Mouse (Mus musculus): ENCODE measurements around the gene Nr1h3. TPM values are rescaled to one million over a fixed set of nuclear protein-coding genes. Genes with fewer than 3 reads are reported as not detected.
"Not testable (repeated sequence)": the region's sequence is repeated elsewhere in the genome, so short reads cannot be mapped to it uniquely, and the experiment has no call there.

Nr1h3 gene
- 10 to 100 TPM; 22.1 to 56.8 TPM for total RNA-seq (2021)
- polyA plus RNA-seq (2012; rRNA removed): 44.2 and 62.7 TPM in 2 replicates
- long read RNA-seq, transcript Nr1h3-201 (10 exons, 1,802 nt): major isoform, 26 of 78 reads
- long read RNA-seq, transcript Nr1h3-202 (10 exons, 1,738 nt): minor isoform, 22 of 78 reads
- long read RNA-seq, partial matches to known transcripts: 10 of 78 reads
- long read RNA-seq, other reads (novel, unspliced or antisense): 17 of 78 reads

DNA sequence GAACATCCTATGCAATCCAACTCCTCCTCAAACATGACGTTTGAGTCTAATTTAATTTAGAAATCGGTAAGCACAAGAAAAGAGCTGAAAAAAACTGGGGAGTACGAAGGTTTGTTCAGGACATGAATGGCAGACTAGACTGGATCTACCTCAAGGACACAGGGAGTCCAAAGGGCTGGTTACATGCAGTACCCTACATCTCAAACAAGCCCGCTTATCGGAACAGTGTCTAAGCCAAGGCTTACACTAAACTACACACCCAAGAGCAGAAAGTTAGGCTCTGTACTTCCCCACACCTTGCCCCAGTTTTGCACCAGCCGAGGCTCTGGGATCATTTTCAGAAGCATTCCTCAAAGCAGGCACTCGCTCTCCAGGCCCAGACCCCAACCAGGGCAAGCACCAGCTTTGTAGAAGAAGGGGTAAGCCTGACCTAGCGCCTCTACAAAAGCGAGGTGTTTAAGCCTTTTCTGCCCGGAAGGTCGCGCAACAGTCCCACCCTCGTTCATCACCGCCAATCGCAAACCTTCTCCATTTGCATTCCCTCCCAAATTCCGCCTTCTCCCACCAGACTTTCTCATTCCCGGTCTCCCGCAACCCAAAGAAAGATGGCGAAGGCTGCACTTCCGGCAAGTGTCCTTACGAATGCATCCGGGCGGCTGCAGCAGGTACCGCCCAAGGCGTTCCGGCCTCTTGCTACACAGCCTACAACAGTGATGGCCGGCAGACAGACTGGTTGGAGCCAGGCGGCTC, at the start of gene Nr1h3, which contains the start of gene Acp2:
Nr1h3 (minus strand) TSS at position 613 of the 750 bp plus-strand sequence.
Acp2 (plus strand) TSS at position 664 of the 750 bp plus-strand sequence.
- DNase-seq: peak; percentile 97

DNA sequence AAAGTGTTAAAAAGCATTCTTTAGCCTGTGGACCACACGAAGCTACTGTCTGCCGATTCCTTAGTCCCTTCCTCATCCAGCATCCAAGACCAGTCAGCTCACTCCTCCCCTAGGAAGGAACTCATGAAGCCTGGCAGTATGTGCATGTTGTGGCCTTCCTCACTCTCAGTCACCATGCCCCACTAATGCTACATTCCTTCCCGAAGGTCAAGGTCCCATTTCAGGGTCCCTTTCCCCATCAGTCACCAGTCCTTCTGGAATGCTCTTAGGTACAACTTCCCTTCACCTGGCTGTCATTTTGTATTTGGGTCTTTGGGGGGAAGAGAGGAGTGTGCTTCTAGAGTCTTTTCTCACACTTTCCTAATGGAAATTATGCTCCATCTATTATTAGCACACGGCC, 49.4 kb upstream of the Nr1h3 start:
- peak; percentile 60 for DNase-seq

DNA sequence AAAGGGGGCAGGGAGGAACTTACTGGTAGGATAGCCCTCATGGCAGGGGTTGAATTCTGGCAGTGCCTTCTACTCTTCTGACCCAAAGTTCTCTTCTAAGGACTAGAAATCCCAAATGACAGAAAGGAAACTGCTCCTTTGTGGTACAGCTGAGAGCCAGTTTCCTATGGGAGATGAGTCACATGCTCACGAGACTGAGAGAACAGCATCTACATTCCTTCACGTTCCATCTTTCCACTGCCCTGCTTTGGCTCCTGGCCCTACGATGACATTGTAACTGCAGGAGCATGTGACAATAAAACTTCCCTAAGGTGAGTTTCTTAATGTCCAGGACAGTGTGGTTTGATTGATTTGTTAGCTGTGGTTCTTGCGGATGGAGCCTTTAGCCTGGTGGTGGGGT, 45.7 kb upstream of the Nr1h3 start:
- DNase-seq: no peak

DNA sequence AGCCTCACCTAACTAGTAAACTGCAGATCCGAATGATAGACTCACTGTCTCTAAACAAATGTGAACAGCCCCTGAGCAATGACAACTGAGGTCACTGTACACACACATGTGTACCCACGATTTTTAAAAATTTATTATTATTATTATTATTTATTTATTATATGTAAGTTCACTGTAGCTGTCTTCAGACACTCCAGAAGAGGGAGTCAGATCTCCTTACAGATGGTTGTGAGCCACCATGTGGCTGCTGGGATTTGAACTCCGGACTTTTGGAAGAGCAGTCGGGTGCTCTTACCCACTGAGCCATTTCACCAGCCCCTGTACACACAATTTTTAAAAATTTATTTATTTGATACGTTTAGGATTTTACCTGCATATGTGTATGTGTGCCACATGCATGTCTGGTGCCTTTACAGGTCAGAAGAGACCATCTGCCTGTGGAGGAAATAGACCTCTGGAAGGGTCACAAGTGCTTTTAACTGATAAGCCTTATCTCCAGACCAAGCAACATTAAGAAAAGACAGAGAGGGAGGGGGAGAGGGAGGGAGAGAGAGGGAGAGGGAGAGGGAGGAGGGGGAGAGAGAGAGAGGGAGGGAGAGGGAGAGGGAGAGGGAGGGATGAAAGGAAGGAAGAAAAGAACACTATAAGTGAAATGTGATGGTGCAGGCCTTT, 42.1 kb upstream of the Nr1h3 start:
- DNase-seq: no peak

DNA sequence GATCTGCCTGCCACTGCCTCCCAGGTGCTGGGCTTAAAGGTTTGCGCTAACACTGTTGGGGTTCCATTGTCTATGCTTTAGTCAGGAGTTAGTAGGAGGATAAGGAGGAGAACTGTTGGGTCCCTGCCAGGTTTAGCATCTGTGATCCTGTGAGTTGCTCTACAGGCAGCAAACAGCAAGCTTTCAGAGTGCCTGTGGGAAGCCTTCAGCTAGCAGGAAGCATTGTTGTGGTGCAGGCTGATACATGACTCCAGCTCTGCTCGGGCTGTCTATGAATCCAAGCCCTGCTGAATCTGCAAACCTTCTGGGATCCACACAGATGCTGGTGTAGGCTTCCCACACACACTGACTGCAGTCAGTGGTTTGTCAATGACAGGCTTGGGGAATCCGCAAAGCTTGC, 40.8 kb upstream of the Nr1h3 start:
- no peak for DNase-seq

DNA sequence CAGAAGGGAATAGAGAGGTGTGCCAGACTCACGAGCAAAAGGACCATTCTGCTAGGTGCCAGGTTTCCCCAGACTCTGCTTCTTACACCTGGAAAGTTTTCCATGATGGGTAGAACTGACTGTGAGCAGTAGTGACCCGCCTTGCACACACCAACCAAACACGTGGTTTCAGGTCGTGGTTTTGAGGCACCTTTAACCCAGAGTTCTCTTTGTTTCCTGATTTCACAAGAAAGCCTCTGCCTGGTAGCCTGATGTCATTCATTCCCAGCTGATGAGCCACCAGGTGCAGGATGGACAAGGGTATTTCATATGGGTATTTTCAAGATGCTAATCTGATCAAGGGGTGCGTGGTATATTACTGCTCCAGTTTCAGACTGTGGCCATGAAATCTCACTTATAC, 39.9 kb upstream of the Nr1h3 start:
- DNase-seq: no peak

DNA sequence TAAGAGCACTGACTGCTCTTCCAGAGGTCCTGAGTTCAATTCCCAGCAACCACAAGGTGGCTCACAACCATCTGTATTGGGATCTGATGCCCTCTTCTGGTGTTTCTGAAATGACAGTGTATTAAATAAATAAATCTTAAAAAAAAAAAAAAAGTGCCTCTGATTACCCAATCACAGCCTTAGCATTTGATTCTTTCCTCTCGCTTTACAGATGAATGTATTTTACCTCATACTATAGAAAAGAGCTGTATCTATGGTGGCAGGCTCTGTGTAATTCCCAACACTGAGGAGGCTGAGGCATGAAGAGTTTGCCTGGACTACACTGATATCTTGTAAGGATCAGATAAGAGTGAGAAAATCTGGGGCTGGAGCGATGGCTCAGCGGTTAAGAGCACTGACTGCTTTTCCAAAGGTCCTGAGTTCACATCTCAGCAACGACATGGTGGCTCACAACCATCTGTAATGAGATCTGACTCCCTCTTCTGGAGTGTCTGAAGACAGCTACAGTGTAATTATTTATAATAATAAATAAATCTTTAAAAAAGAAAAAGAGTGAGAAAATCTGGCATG, 35.0 kb upstream of the Nr1h3 start:
- not testable (repeated sequence) for DNase-seq

DNA sequence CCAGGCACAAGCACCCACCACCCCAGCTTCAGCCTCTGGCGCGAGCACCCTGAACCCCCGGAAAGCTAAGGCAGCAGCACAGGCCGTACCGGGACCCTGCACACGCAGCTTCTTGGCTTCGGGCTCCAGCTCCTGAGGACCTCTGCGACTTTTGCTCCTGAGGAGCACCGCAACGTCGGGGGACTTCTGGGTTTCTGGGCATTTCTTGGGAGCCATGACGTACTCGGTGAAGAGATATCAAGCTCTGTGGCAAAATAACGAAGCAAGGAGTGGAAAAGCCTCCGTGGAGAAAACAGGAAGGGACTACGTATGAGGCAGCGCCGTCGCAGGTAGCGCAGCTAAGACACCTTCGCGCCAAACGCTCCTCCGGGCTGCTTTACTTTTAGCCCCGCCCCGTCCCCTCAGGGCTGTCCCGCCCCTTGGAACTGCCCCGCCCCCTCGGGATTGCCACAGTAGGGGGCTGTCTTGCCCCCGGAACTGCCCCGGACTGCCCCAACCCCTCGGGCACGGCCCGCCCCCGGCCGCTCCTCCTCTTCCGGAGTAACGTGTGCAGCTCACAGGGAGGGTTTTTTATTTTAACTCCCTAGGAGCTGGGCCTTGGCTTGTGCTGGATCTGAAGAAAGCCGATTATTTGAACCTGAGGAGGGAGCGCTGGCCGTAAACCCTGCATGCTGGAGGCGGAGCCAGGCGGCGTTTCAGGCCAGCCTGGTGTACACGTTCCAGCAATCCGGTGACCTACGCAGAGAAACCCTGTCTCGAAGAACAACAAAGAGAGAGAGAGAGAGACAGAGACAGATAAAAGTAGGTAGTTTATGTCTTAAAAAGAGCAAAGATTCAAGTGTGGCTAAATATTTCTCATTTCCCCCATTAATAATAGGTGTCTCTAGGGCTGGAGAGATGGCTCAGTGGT, 34.2 kb upstream of the Nr1h3 start, which contains the start of gene Ddb2:
Ddb2 (minus strand) TSS at position 382 of the 910 bp plus-strand sequence.
- peak; percentile 97 for DNase-seq

DNA sequence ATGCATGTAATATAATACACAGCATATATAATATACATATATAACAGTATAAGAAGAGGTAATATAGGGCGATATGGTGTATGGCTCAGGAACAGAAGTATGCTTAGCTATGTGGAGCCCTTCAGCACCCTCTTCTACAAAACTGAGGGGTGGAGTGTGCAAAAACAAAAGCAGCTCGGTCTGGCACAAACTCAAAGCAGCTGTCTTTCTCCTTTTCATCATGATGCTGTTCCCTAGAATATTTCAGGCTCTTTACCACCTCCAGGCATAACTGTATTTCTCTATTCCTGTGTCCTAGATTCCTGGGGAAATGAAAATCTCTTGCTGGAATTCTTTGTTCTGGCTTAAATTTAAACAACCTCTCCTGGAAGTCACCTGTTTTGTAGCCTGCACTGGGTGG, 27.1 kb upstream of the Nr1h3 start:
- DNase-seq: no peak

DNA sequence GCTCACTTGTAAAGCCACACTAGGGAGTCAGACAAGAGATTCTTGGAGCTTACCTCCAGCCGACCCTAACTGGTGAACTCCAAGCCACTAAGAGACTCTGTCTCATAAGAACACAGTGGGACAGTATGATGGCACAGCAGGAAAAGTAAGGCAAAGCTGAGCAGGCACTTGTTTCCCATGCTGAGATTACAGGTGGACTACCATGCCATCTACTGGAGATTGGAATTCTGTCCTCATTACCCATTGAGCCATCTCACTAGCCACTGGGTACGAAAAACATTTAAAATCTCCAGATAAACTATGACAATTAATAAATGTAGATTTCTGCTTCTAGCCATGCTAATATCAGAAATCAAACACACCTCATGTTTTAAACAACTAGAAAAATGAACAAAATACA, 21.0 kb upstream of the Nr1h3 start:
- no peak for DNase-seq

DNA sequence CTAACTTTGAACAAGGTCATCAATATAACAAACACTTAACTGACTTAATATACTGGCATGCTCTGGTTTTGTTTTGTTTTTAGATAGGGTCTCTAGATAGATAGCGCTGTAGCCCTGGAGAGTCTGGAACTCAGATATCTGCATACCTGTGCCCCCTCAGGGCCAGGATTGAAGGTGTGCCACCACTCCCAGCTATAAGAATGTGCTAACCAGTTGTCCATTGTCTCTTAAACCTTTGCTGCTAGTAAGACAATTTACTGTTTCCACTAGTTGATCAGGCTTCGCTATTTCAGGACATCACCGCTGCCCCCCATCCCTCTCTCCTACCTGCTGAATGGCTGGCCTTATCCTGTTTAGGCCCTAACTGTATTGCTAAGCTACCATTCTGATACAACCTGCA, 17.9 kb upstream of the Nr1h3 start:
- no peak for DNase-seq

DNA sequence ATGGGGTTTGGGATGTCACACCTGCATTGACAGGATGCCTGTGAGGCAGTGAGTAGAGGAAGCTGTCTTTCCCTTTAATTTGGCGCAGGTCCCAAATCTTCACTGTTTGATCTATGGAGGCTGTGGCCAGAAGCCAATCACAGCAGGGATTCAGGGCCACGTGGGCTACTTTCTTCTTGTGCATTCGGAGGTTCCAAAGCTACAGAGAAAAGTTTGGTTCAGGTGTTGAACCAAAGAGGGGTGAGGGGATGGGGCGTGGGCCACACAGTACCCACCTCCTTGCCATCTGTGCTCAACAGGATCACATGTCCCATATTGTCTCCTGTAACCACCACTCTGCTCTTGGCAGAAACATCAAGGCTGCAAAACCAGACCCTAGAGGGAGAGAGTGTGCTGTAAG, 14.4 kb upstream of the Nr1h3 start:
- DNase-seq: no peak

DNA sequence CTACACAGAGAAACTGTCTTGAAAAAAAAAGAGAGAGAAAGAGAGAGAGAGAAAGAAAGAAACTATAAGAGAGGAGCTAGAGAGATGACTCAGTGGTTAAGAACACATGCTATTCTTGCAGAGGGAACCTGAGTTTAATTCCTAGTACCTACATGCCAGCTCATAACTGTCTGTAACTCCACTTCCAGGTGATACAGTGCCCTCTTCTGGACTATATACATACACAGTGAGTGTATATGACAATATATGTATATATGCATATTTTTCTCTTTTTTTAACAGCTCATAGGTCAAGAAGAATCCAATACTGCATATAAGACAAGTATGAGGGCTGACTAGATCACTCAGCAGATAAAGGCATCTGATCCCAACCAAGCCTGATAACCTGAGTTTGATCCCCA, 10.7 kb upstream of the Nr1h3 start:
- no peak for DNase-seq

DNA sequence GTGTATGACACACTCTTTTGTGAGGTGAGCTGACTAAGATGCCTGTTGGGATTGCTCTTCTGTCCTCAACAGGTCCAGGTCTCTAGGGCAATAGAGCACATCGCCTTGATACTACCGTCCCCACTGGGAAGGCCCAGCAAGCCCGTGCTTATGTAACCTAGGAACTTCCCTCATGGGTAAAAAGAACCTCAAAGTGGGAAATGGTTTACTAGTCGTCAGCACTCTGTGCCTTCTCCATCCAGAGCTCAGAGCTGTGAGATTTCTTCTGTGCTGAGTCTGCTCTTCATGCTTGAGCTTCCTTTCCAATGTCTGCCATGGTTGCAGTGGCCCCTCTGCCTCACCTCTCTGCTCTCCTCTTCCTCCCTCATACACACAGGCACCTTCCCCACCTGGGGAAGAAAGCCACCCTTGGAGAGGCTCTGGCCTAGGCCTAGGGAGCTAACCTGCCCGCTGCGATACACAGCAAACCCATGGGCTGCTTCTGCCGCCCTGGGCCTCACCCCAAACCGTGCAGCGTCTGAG, 3.7 kb upstream of the Nr1h3 start:
- DNase-seq: no peak

DNA sequence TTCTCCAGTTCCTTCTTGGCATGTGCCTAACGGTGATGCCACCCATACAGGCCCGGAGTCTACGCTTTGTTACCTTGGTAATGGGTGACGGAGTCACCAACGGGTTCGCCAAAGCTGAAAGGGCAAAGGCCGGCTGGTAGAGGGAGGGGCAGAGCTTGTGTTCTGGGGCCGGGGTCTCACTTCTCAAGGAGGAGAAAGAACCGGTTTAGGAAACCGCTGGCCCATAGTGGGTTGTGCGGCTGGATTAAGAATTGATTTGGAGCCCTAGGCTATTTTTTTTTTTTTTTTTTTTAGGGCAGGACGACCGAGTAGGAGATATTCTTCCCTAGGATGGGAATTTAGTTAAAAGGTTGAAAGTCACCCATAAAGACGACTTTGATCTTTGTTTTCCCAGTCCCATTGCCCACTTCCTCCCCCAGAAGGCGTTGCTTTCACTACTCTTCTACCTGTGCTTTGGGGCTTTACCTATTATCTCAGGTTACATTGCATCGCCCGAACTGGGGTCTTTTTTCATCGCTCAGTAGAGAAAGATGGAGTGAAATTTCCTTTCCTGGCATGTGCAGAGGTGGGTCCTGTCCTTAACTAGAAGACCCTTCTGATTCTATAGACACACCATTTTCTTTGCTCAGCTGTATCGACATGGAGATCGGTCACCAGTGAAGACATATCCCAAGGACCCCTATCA, 480 bp upstream of the Nr1h3 start:
- no peak for DNase-seq

DNA sequence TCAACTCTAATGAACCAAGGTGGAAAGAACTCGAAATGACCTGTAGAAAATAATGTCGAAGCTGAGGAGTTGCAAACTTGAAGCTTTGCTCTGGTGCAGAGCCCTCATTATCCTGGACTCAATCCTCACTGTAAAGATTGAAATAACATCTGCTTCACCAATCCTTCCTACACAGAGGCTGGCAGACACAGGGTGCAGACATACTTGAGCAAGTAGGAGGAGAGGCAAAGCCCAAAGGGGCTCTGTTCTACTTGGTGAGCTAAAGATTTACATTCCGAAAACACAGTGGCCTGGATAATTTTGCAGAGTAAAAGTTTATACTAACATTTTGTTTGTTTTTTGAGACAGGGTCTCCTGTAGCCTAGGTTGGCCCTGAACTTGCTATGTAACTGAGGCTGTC, 3.7 kb downstream of the Nr1h3 start:
- DNase-seq: no peak

DNA sequence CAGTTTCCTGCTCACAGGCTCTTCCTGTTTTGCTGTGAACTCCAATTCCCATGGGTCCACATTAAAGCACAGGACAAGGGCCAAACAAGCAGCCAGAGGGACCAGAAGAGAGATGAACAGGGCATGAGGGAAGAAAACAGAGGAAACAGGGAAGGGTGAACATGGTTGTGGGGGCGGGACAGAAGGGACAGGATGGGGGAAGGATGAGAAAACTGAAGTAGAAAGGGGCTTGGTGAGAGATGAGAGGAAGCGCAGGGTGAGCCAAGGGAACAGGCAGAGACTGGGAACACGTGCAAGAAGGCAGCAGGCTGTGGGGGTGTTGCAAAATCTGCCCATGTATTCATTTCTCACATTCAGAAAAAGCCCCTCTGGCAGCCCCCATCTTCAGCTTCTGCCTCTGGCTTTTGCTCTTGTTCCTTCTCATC, 6.0 kb downstream of the Nr1h3 start:
- DNase-seq: peak; percentile 25

DNA sequence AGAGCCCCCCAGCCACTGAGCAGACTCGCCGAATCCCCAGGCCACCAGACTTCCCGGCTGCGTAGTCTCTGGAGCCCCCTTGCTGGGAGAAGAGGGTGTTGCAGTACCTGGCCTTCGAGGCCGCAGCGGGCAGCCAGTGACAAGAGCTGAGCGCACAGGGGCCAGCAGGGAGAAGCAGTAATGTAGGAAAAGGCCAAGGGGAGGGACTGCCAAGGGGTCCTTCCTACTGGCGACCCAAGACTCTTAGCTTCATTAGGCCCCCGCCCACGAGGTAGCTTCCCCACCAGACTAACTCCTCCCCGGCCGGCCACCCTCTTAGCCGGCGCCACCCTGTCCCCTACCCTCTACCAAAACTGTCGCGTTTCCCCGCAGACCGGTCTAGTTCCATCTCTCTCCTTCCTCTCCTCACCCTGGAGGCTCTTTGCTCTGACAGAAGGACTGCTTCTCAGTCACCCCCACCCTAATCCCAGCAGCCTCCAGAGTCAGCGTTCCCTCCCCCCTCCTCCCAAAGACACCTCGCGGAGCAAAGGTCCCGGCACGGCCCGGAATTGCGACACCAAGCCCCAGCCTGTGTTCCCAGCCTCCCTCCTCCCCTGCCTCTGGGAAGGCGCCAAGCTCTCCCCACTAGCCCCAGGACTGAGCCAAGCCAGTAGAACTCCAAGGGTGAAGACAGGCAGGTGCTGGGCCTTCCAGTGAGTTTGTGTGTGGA, 7.9 kb downstream of the Nr1h3 start:
- peak; percentile 91 for DNase-seq

DNA sequence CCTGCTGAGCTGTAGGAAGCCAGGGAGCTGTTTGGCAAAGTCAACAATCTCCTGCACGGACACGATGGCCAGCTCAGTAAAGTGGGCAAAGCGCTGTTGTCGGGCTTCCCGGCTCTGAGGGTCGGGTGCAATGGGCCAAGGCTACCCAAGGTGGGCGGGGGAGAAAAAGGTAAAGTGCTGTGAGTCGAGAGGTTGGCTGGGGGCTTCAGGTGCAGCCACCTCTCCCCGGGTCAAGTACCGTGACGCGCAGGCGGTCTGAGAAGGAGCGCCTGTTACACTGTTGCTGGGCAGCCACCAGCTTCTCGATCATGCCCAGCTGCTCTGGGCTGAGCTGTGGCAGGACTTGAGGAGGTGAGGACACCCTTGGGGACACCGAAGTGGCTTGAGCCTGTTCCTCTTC, 12.1 kb downstream of the Nr1h3 start:
- no peak for DNase-seq

DNA sequence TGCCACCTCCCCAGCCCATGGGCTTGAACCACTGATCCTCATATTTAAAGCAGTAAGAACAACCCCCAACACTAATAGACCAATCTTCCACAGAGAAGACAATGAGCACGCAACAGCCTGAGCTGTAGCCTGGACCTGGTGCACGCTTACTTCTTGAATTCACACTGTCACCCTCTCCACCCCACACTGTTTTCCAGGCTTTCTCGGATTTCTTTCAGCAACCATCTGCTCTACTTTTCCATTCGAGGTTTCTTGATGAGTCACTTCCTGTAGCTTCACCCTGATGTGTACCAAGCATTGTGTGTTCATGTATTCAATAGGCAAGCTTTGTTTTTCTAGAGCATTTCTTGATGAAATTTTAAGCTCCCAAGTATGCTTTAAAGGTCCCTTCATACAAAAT, 15.2 kb downstream of the Nr1h3 start:
- DNase-seq: no peak

Data from adrenal gland, adult 2 months (tissue).